Comparison of ENCODE assay signal across 9 mouse cellular contexts in genomic region chr10:81485060-81485449, GRCm38 (mm10). TPM values are rescaled to one million over a fixed set of nuclear protein-coding genes. Genes with fewer than 3 reads are reported as not detected.
DNase-seq lines count a peak whose midpoint lies in the region; ATAC-seq and TF ChIP-seq lines count a peak whose summit lies in the region.
"Had no signal": no experiment of that assay in that cellular context is flagged by ENCODE, and none has a peak within 500 bp of the region (broad histone marks: within the 10 kb centered on the region; RNA-seq: fewer than 3 reads in every experiment).

No protein-coding gene starts in this region.

- DNase-seq in left cerebral cortex, adult 2 months (ENCODE audit: extremely low spot score in 1 of 2, low spot score in 2 of 2): no peak
- DNase-seq in left cerebral cortex, adult 8-10 months (ENCODE audit: low spot score in 2 of 2): no peak
- DNase-seq in kidney, adult 8-10 months: no peak
- no peak for DNase-seq in gastrocnemius, postnatal 25 days
- DNase-seq in right cerebral cortex, postnatal 36 days (ENCODE audit: low spot score in 2 of 2): no peak
- DNase-seq: heart, postnatal 36 days had no signal

- no peak overlapping the region for H3K4me2 ChIP-seq in neural tube, embryonic 15.5 days

- peak; percentile 12; the same call in 1 of the 2 replicates for TF ChIP-seq CTCF in left cerebral cortex, adult 2 months (IDR thresholded peaks at IDR 0.05)
- peak; percentile 25; the same call in 1 of the 2 replicates for TF ChIP-seq CTCF in E14TG2a.4 (conservative IDR thresholded peaks at IDR 0.05; ENCODE audit: low read length)

- H3K9me3 ChIP-seq in E14TG2a.4 (ENCODE audit: low read length): no peaks in the 10 kb centered on the region
- no peaks in the 10 kb centered on the region for H3K9me3 ChIP-seq in neural tube, embryonic 15.5 days (replicated peaks)

- WGBS in neural tube, embryonic 15.5 days: 12% methylated on average over 2 of the region's 2 CpGs

- no peak overlapping the region for H3K4me3 ChIP-seq in left cerebral cortex, adult 2 months
- no peak overlapping the region for H3K4me3 ChIP-seq in E14TG2a.4 (replicated peaks; ENCODE audit: low read length)
- H3K4me3 ChIP-seq in neural tube, embryonic 15.5 days (replicated peaks): no peak overlapping the region

- peaks cover 15% of the 10 kb centered on the region for H3K27me3 ChIP-seq in E14TG2a.4 (ENCODE audit: insufficient read depth, low read length)
- H3K27me3 ChIP-seq in neural tube, embryonic 15.5 days (replicated peaks): no peaks in the 10 kb centered on the region

- H3K36me3 ChIP-seq in E14TG2a.4 (ENCODE audit: insufficient read depth, low read length): peaks cover 44% of the 10 kb centered on the region
- peaks cover 41% of the 10 kb centered on the region for H3K36me3 ChIP-seq in neural tube, embryonic 15.5 days

- H3K4me1 ChIP-seq in E14TG2a.4 (replicated peaks; ENCODE audit: low read depth, low read length): peaks cover 86% of the 10 kb centered on the region
- peaks cover 30% of the 10 kb centered on the region for H3K4me1 ChIP-seq in neural tube, embryonic 15.5 days

- 0 out of 2 replicates have a peak overlapping the region, but pooled peaks have one; percentile 17 for H3K9ac ChIP-seq in neural tube, embryonic 15.5 days (replicated peaks)

- intact Hi-C loops in left cerebral cortex, adult 2 months (cut with DNase I): no loop called here

- ATAC-seq in granulocyte monocyte progenitor cell, adult 5-6 weeks (replicated peaks; ENCODE audit: poor library complexity, severe bottlenecking): peak; percentile 29; the same call in 1 of the 2 replicates
- no peak for ATAC-seq in neural tube, embryonic 15.5 days (ENCODE audit: low FRiP score)

- peak overlapping the region; percentile 69; the same call in 1 of the 2 replicates for H3K27ac ChIP-seq in left cerebral cortex, adult 2 months
- H3K27ac ChIP-seq in neural tube, embryonic 15.5 days (replicated peaks): no peak overlapping the region; the same call in 1 of the 2 replicates

RNA-seq across cellular contexts. Expression of gene Celf5, which starts 2.5 kb away (rescaled TPM):
- 100 to 1,000 TPM; 284 to 288 TPM for total RNA-seq in left cerebral cortex, adult 2 months (2021)
- total RNA-seq in left cerebral cortex, adult 8-10 months (2022): 100 to 1,000 TPM; 229 to 265 (median 242) TPM
- not detected in 2 replicates for total RNA-seq in granulocyte monocyte progenitor cell, adult 5-6 weeks (2014; fragmentation: Nextera tagmentation)
- total RNA-seq in granulocyte monocyte progenitor cell, adult 5-6 weeks (2017): not detected in 2 replicates
- polyA plus RNA-seq in neural tube, embryonic 15.5 days (2015; fragmentation: Nextera tagmentation; extraction: Ambion mirVana): 54.8 and 62.5 TPM in 2 replicates
- under 1 TPM in 1 of 2 experiments, not detected in 1; 0.24 TPM for total RNA-seq in gastrocnemius, postnatal 25 days (2021)

RNA-seq across cellular contexts. Expression of gene Ncln, which starts 11.1 kb away (rescaled TPM):
- 10 to 100 TPM; 78.3 to 80.8 TPM for total RNA-seq in left cerebral cortex, adult 2 months (2021)
- total RNA-seq in left cerebral cortex, adult 8-10 months (2022): 10 to 100 TPM; 70.9 to 91.6 (median 73.7) TPM
- total RNA-seq in granulocyte monocyte progenitor cell, adult 5-6 weeks (2014; fragmentation: Nextera tagmentation): 124 and 140 TPM in 2 replicates
- 83.1 and 128 TPM in 2 replicates for total RNA-seq in granulocyte monocyte progenitor cell, adult 5-6 weeks (2017)
- polyA plus RNA-seq in neural tube, embryonic 15.5 days (2015; fragmentation: Nextera tagmentation; extraction: Ambion mirVana): 68.5 and 70.3 TPM in 2 replicates
- 10 to 100 TPM; 34.2 to 47.8 TPM for total RNA-seq in gastrocnemius, postnatal 25 days (2021)

RNA-seq across cellular contexts. Expression of gene S1pr4, which starts 14.9 kb away (rescaled TPM):
- under 1 TPM; 0.56 to 0.70 TPM for total RNA-seq in left cerebral cortex, adult 2 months (2021)
- 1 to 10 TPM in 2 of 4 experiments, under 1 TPM in 2; 0.41 to 1.2 (median 0.89) TPM for total RNA-seq in left cerebral cortex, adult 8-10 months (2022)
- total RNA-seq in granulocyte monocyte progenitor cell, adult 5-6 weeks (2014; fragmentation: Nextera tagmentation): 7.8 and 10.5 TPM in 2 replicates
- total RNA-seq in granulocyte monocyte progenitor cell, adult 5-6 weeks (2017): 7.0 and 9.2 TPM in 2 replicates
- 0.69 and 2.1 TPM in 2 replicates for polyA plus RNA-seq in neural tube, embryonic 15.5 days (2015; fragmentation: Nextera tagmentation; extraction: Ambion mirVana)
- under 1 TPM; 0.99 to 1.00 TPM for total RNA-seq in gastrocnemius, postnatal 25 days (2021)

RNA-seq across cellular contexts. Expression of gene Nfic, which starts 29.6 kb away (rescaled TPM):
- 10 to 100 TPM; 93.4 to 94.9 TPM for total RNA-seq in left cerebral cortex, adult 2 months (2021)
- 10 to 100 TPM; 83.3 to 98.1 (median 85.4) TPM for total RNA-seq in left cerebral cortex, adult 8-10 months (2022)
- total RNA-seq in granulocyte monocyte progenitor cell, adult 5-6 weeks (2014; fragmentation: Nextera tagmentation): 39.6 and 41.7 TPM in 2 replicates
- 5.3 and 10.5 TPM in 2 replicates for total RNA-seq in granulocyte monocyte progenitor cell, adult 5-6 weeks (2017)
- 35.0 and 35.8 TPM in 2 replicates for polyA plus RNA-seq in neural tube, embryonic 15.5 days (2015; fragmentation: Nextera tagmentation; extraction: Ambion mirVana)
- total RNA-seq in gastrocnemius, postnatal 25 days (2021): 100 to 1,000 TPM; 215 to 268 TPM

RNA-seq across cellular contexts. Expression of gene Gna15, which starts 39.0 kb away (rescaled TPM):
- total RNA-seq in left cerebral cortex, adult 2 months (2021): 1 to 10 TPM; 1.3 to 2.8 TPM
- total RNA-seq in left cerebral cortex, adult 8-10 months (2022): 1 to 10 TPM; 3.4 to 6.1 (median 5.3) TPM
- total RNA-seq in granulocyte monocyte progenitor cell, adult 5-6 weeks (2014; fragmentation: Nextera tagmentation): 30.0 and 31.7 TPM in 2 replicates
- total RNA-seq in granulocyte monocyte progenitor cell, adult 5-6 weeks (2017): 23.8 and 34.6 TPM in 2 replicates
- 1.7 and 2.6 TPM in 2 replicates for polyA plus RNA-seq in neural tube, embryonic 15.5 days (2015; fragmentation: Nextera tagmentation; extraction: Ambion mirVana)
- total RNA-seq in gastrocnemius, postnatal 25 days (2021): under 1 TPM; 0.36 to 0.62 TPM

Comparison
In these comparisons a context has a peak if more than half of its experiments do, and no peak if none do; other contexts are left out.
1. RNA of gene Celf5, which starts 2.5 kb away (total RNA-seq): 284 to 288 TPM in left cerebral cortex, adult 2 months and 229 to 265 TPM in left cerebral cortex, adult 8-10 months; 0.24 TPM in gastrocnemius, postnatal 25 days and not detected in granulocyte monocyte progenitor cell, adult 5-6 weeks; every median in the first group is over 100 times any median in the second.